Mouse (Mus musculus): ENCODE measurements around the gene Ptdss2. TPM values are rescaled to one million over a fixed set of nuclear protein-coding genes. Genes with fewer than 3 reads are reported as not detected.
A peak's percentile ranks its signal among the peaks of the same experiment; 100 is the strongest.

The Ptdss2 gene
- total and polyA plus RNA-seq, 3 experiments, result 16.9 to 44.9 TPM; not detected in 1

- TF ChIP-seq UBTF (IDR thresholded peaks at IDR 0.05; ENCODE audit: borderline replicate concordance, insufficient read depth, low read depth, low read length) (no peak), SMC3 (IDR thresholded peaks at IDR 0.05; ENCODE audit: low read depth, low read length) (peak; percentile 29; the same call in 1 of the 2 replicates), ZC3H11A (IDR thresholded peaks at IDR 0.05; ENCODE audit: low read depth, low read length) (peak; percentile 34), USF1 (IDR thresholded peaks at IDR 0.05; ENCODE audit: low read depth, low read length) (no peak), ELF1 (IDR thresholded peaks at IDR 0.05; ENCODE audit: low read depth, low read length) (peak; percentile 81), GABPA (IDR thresholded peaks at IDR 0.05; ENCODE audit: low read depth, low read length) (no peak), MEF2A (IDR thresholded peaks at IDR 0.05; ENCODE audit: extremely low read depth, insufficient replicate concordance, low read depth, low read length, poor library complexity, severe bottlenecking) (no peak), GATA1 (IDR thresholded peaks at IDR 0.05; ENCODE audit: low read depth, low read length) (no peak), KAT2A (conservative IDR thresholded peaks at IDR 0.05; ENCODE audit: low read depth, low read length) (no peak)
These were observed 25.5 kb upstream of the Ptdss2 start (continued) for GRCm38 (mm10) chr7:141096649-141097056.

DNA sequence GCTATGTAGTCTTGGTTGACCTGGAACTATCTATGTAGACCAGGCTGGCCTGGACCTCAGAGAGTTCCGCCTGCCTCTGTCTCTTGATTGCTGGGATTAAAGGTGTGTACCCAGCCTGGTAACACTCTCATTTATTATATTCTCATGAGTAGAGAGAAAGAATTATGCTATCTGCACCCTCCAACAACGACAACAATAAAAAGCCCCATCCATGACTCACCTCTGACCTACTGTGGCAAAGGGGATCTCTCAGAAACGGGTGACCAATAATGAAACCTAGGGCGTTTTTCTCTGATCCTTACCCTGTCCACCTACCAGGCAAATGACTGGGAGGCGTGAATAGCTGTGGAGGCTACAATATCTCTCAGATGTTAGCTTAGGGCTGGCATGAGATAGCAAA lies 25.0 kb upstream of the Ptdss2 start:
- Histone ChIP-seq H3K4me3 (ENCODE audit: control insufficient read depth in 1 of 2, insufficient read depth in 1 of 2, low read depth in 2 of 2, low read length in 2 of 2) (peak overlapping the region; percentile 36 to 44), H3K27ac (ENCODE audit: control insufficient read depth, low read depth, low read length) (peak overlapping the region; percentile 21; the same call in 1 of the 2 replicates), H3K4me1 (ENCODE audit: control insufficient read depth in 1 of 2, insufficient read depth in 2 of 2, low read length in 2 of 2) (peaks cover 0 to 15% of the 10 kb centered on the region in 2 experiments; a peak in 2 of 4 replicates), H3K36me3 (ENCODE audit: control insufficient read depth in 1 of 2, insufficient read depth in 2 of 2, low read length in 2 of 2) (peaks cover 0 to 7% of the 10 kb centered on the region in 2 experiments; a peak in 2 of 4 replicates), H3K9me3 (replicated peaks; ENCODE audit: insufficient read depth, low read length) (no peaks in the 10 kb centered on the region), H3K9ac (ENCODE audit: control insufficient read depth, low read depth, low read length, poor library complexity, severe bottlenecking) (peak overlapping the region; percentile 32), H3K79me2 (ENCODE audit: control insufficient read depth, insufficient read depth, low read length, poor library complexity) (no peaks in the 10 kb centered on the region), H3K27me3 (ENCODE audit: control insufficient read depth in 1 of 2, insufficient read depth in 2 of 2, low read length in 2 of 2) (peaks cover 0 to 4% of the 10 kb centered on the region in 2 experiments; a peak in 2 of 4 replicates)
- TF ChIP-seq TCF12 (IDR thresholded peaks at IDR 0.05; ENCODE audit: low read depth, low read length), result no peak
- no peak for TF ChIP-seq MEF2A (IDR thresholded peaks at IDR 0.05; ENCODE audit: extremely low read depth, insufficient replicate concordance, low read depth, low read length, poor library complexity, severe bottlenecking)
- no peak for TF ChIP-seq ZMIZ1 (IDR thresholded peaks at IDR 0.05; ENCODE audit: low read depth, low read length)
- TF ChIP-seq POLR2AphosphoS2 (IDR thresholded peaks at IDR 0.05; ENCODE audit: low read length), result no peak
- no peak for TF ChIP-seq TBP (IDR thresholded peaks at IDR 0.05; ENCODE audit: low read depth, low read length)
- TF ChIP-seq USF2 (IDR thresholded peaks at IDR 0.05; ENCODE audit: borderline replicate concordance in 1 of 2, insufficient read depth in 1 of 2, low read depth in 1 of 2, low read length in 2 of 2), result no peak
- TF ChIP-seq MXI1 (IDR thresholded peaks at IDR 0.05; ENCODE audit: low read depth, low read length), result no peak
- TF ChIP-seq MAFK (IDR thresholded peaks at IDR 0.05; ENCODE audit: borderline replicate concordance, low read depth, low read length), result no peak
- no peak for TF ChIP-seq EP300 (IDR thresholded peaks at IDR 0.05; ENCODE audit: low read depth in 1 of 2, low read length in 2 of 2)
- no peak for TF ChIP-seq MAX (IDR thresholded peaks at IDR 0.05; ENCODE audit: low read length)
- TF ChIP-seq ELF1 (IDR thresholded peaks at IDR 0.05; ENCODE audit: low read depth, low read length), result no peak
- no peak for TF ChIP-seq MAZ (IDR thresholded peaks at IDR 0.05; ENCODE audit: low read depth, low read length)
- TF ChIP-seq TAL1 (IDR thresholded peaks at IDR 0.05; ENCODE audit: low read length), result no peak
- TF ChIP-seq KAT2A (conservative IDR thresholded peaks at IDR 0.05; ENCODE audit: low read depth, low read length), result no peak
- TF ChIP-seq CTCF (IDR thresholded peaks at IDR 0.05 in 2 of 3, conservative IDR thresholded peaks at IDR 0.05 in 1 of 3; ENCODE audit: control insufficient read depth in 1 of 3, insufficient read depth in 1 of 3, low read depth in 2 of 3, low read length in 3 of 3, poor library complexity in 1 of 3, severe bottlenecking in 1 of 3), result no peak
- no peak for TF ChIP-seq UBTF (IDR thresholded peaks at IDR 0.05; ENCODE audit: borderline replicate concordance, insufficient read depth, low read depth, low read length)
- TF ChIP-seq GATA1 (IDR thresholded peaks at IDR 0.05; ENCODE audit: low read depth, low read length), result no peak
- no peak for TF ChIP-seq ZNF384 (IDR thresholded peaks at IDR 0.05; ENCODE audit: low read depth, low read length)
- TF ChIP-seq SMC3 (IDR thresholded peaks at IDR 0.05; ENCODE audit: low read depth, low read length), result no peak
- no peak for DNase-seq (ENCODE audit: low read depth, low spot score)

All from MEL (cell line).